Mouse (Mus musculus): ENCODE measurements at regions not wholly inside any gene's neighbourhood (a gene's known extent, or its start where the extent isn't known, plus 50 kb on each side); places are given as distances from the start of the nearest gene placed in this dataset.

GRCm38 (mm10) chr12:39339101-39339538 is 559.9 kb downstream of the Etv1 start:
- H3K4me2 ChIP-seq (ENCODE audit: insufficient read depth, low read depth, poor library complexity, severe bottlenecking), result no peak overlapping the region
- no peaks in the 10 kb centered on the region for H3K9me3 ChIP-seq (replicated peaks; ENCODE audit: low read length)
- no peaks in the 10 kb centered on the region for H3K27me3 ChIP-seq (replicated peaks)
- no peak for TF ChIP-seq PAX5 (IDR thresholded peaks at IDR 0.05; ENCODE audit: low read length)
- TF ChIP-seq KAT2A (IDR thresholded peaks at IDR 0.05; ENCODE audit: insufficient replicate concordance, low read length), result no peak
- no peak for TF ChIP-seq MAX (IDR thresholded peaks at IDR 0.05; ENCODE audit: low read length)
- no peak for TF ChIP-seq MEF2A (IDR thresholded peaks at IDR 0.05; ENCODE audit: borderline replicate concordance, low read depth, low read length)
- no peak for TF ChIP-seq ZNF384 (IDR thresholded peaks at IDR 0.05; ENCODE audit: low read depth, low read length)
- no peak for TF ChIP-seq USF2 (conservative IDR thresholded peaks at IDR 0.05; ENCODE audit: low read depth, low read length)
- no peak for TF ChIP-seq NELFE (IDR thresholded peaks at IDR 0.05; ENCODE audit: low read depth, low read length)
- no peak for TF ChIP-seq SMC3 (IDR thresholded peaks at IDR 0.05; ENCODE audit: low read depth, low read length)
- TF ChIP-seq CHD1 (IDR thresholded peaks at IDR 0.05; ENCODE audit: low read depth, low read length), result no peak
- TF ChIP-seq MAZ (IDR thresholded peaks at IDR 0.05; ENCODE audit: low read depth, low read length), result no peak
- no peak for TF ChIP-seq NRF1 (IDR thresholded peaks at IDR 0.05; ENCODE audit: low read depth, low read length)
- no peak for TF ChIP-seq E2F4 (IDR thresholded peaks at IDR 0.05; ENCODE audit: insufficient replicate concordance, low read depth, low read length)
- no peak for TF ChIP-seq UBTF (IDR thresholded peaks at IDR 0.05; ENCODE audit: low read depth, low read length)
- TF ChIP-seq TBP (conservative IDR thresholded peaks at IDR 0.05; ENCODE audit: low read depth, low read length), result no peak
- TF ChIP-seq POLR2A (IDR thresholded peaks at IDR 0.05; ENCODE audit: low read depth, low read length), result no peak
- no peak for TF ChIP-seq GABPA (IDR thresholded peaks at IDR 0.05; ENCODE audit: insufficient replicate concordance, low read depth, low read length)
- no peak for TF ChIP-seq ZMIZ1 (IDR thresholded peaks at IDR 0.05; ENCODE audit: low read depth, low read length)
- TF ChIP-seq JUND (conservative IDR thresholded peaks at IDR 0.05; ENCODE audit: low read depth, low read length), result no peak
- no peak overlapping the region for H3K27ac ChIP-seq (ENCODE audit: insufficient read depth, low read depth)
- H3K36me3 ChIP-seq (replicated peaks in 1 of 2; ENCODE audit: control insufficient read depth in 1 of 2, insufficient read depth in 1 of 2, low read length in 1 of 2), result no peaks in the 10 kb centered on the region
- no peak overlapping the region for H3K9ac ChIP-seq (ENCODE audit: insufficient read depth, low read depth)
- no peak for DNase-seq (ENCODE audit: extremely low read depth)
- H3K4me3 ChIP-seq (replicated peaks in 1 of 3; ENCODE audit: low read depth in 2 of 3, low read length in 2 of 3, poor library complexity in 1 of 3), result no peak overlapping the region
- no peaks in the 10 kb centered on the region for H3K79me2 ChIP-seq (replicated peaks; ENCODE audit: control insufficient read depth, extremely low read depth, insufficient read depth, poor library complexity, severe bottlenecking)
- in situ Hi-C loops (cut with MboI; ENCODE audit: low pct_ligation_motif_present, low pct_unique_long_range_greater_than_20kb, low sequenced_read_pairs), result no loop called here
- H3K4me1 ChIP-seq (ENCODE audit: control insufficient read depth in 1 of 2, insufficient read depth in 2 of 2), result no peaks in the 10 kb centered on the region
- dilution Hi-C loops (cut with MboI; ENCODE audit: extremely low pct_ligation_motif_present, extremely low pct_unique_long_range_greater_than_20kb, low sequenced_read_pairs), result no loop called here

DNA sequence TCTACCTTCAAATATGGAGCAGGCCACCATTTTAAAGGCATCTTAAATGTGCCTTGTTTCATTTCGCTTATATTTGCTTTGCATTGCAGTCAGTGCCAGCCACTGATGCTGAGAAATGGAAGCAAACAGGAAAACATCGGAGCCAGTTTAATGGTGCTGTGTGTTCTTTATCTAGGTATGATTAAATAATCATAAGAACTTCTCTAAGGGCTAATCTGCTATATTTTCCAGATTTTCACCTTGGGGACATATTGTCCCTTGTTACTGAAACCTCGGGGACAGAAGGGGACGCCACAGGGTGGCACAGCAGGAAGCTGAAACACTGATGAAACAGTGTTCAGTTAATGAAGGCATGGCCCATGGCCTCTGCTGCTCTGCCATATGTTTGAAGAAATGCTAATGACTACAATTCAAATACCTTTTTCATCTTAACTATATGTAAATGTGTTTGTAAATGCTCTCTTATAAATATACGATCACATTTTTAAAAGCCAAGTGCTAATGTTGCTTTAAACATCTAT is 562.6 kb downstream of the Etv1 start:
- H3K9me3 ChIP-seq (replicated peaks; ENCODE audit: low read length), result no peaks in the 10 kb centered on the region
- H3K36me3 ChIP-seq (replicated peaks in 1 of 2; ENCODE audit: control insufficient read depth in 1 of 2, insufficient read depth in 1 of 2, low read length in 1 of 2), result no peaks in the 10 kb centered on the region
- H3K4me2 ChIP-seq (ENCODE audit: insufficient read depth, low read depth, poor library complexity, severe bottlenecking), result no peak overlapping the region
- dilution Hi-C loops (cut with MboI; ENCODE audit: extremely low pct_ligation_motif_present, extremely low pct_unique_long_range_greater_than_20kb, low sequenced_read_pairs) (no loop called here), in situ Hi-C loops (cut with MboI; ENCODE audit: low pct_ligation_motif_present, low pct_unique_long_range_greater_than_20kb, low sequenced_read_pairs) (no loop called here)
- no peak for TF ChIP-seq MAFK (IDR thresholded peaks at IDR 0.05; ENCODE audit: insufficient replicate concordance, low read length)
- TF ChIP-seq CHD1 (IDR thresholded peaks at IDR 0.05; ENCODE audit: low read depth, low read length), result no peak
- TF ChIP-seq JUN (IDR thresholded peaks at IDR 0.05; ENCODE audit: insufficient read depth, low read depth, low read length), result no peak
- no peak for TF ChIP-seq TCF12 (IDR thresholded peaks at IDR 0.05; ENCODE audit: low read depth, low read length)
- TF ChIP-seq ZNF384 (IDR thresholded peaks at IDR 0.05; ENCODE audit: low read depth, low read length), result no peak
- TF ChIP-seq UBTF (IDR thresholded peaks at IDR 0.05; ENCODE audit: low read depth, low read length), result no peak
- no peak for TF ChIP-seq ZMIZ1 (IDR thresholded peaks at IDR 0.05; ENCODE audit: low read depth, low read length)
- no peak for TF ChIP-seq ETS1 (conservative IDR thresholded peaks at IDR 0.05; ENCODE audit: low read depth, low read length)
- no peak for TF ChIP-seq ZC3H11A (IDR thresholded peaks at IDR 0.05; ENCODE audit: low read depth, low read length)
- no peak for TF ChIP-seq USF1 (IDR thresholded peaks at IDR 0.05; ENCODE audit: low read depth, low read length)
- H3K79me2 ChIP-seq (replicated peaks; ENCODE audit: control insufficient read depth, extremely low read depth, insufficient read depth, poor library complexity, severe bottlenecking), result no peaks in the 10 kb centered on the region
- no peak overlapping the region for H3K27ac ChIP-seq (ENCODE audit: insufficient read depth, low read depth)
- H3K4me1 ChIP-seq (ENCODE audit: control insufficient read depth in 1 of 2, insufficient read depth in 2 of 2), result no peaks in the 10 kb centered on the region
- H3K27me3 ChIP-seq (replicated peaks), result no peaks in the 10 kb centered on the region
- H3K9ac ChIP-seq (ENCODE audit: insufficient read depth, low read depth), result no peak overlapping the region
- H3K4me3 ChIP-seq (replicated peaks in 1 of 3; ENCODE audit: low read depth in 2 of 3, low read length in 2 of 3, poor library complexity in 1 of 3), result no peak overlapping the region
- no peak for DNase-seq (ENCODE audit: extremely low read depth)
